Mouse (Mus musculus) spleen, adult 2 months (tissue): Measurements from ENCODE around the gene Sept11.

Source experiments
- CTCF ChIP-seq: fragments of 200-500 bp; IDR thresholded peaks from 2 replicates; pipeline ENCODE4 v1.5.1; 2011; ENCODE audit warnings: mild to moderate bottlenecking, inconsistent platforms; ENCODE audit not compliant: insufficient read depth, insufficient read length, insufficient replicate concordance; ENCODE audit errors: extremely low read depth
- POLR2A ChIP-seq: fragments of 200-500 bp; IDR thresholded peaks from 2 replicates; pipeline ENCODE4 v1.6.1; 2011; ENCODE audit warnings: low read depth, low read length, inconsistent platforms

GRCm38 (mm10) chr5:93198232-93198631 lies 105.0 kb downstream of the Sept11 start:
- TF ChIP-seq CTCF (no peak), POLR2A (no peak)
